30 mouse cellular contexts compared by ENCODE assay signal in genomic region chr2:125125824-125126223, GRCm38 (mm10). TPM values are rescaled to one million over a fixed set of nuclear protein-coding genes. Genes with fewer than 3 reads are reported as not detected.
DNase-seq lines count a peak whose midpoint lies in the region; ATAC-seq and TF ChIP-seq lines count a peak whose summit lies in the region.
"Had no signal": no experiment of that assay in that cellular context is flagged by ENCODE, and none has a peak within 500 bp of the region (broad histone marks: within the 10 kb centered on the region; RNA-seq: fewer than 3 reads in every experiment).

No protein-coding gene starts in this region.

- 44% methylated on average over 4 of the region's 4 CpGs for WGBS in kidney, embryonic 15.5 days

- ATAC-seq in megakaryocyte-erythroid progenitor cell, adult 5-6 weeks (replicated peaks; ENCODE audit: low FRiP score, low TSS enrichment, poor library complexity, severe bottlenecking): peak; percentile 30; the same call in 1 of the 2 replicates
- ATAC-seq in kidney, embryonic 15.5 days (replicated peaks; ENCODE audit: low FRiP score): no peak
- ATAC-seq: forebrain, embryonic 14.5 days; forebrain, postnatal 0 days had no signal

- no peak for TF ChIP-seq CTCF in E14TG2a.4 (conservative IDR thresholded peaks at IDR 0.05; ENCODE audit: low read length)

- no peaks in the 10 kb centered on the region; the same call in 1 of the 2 replicates for H3K27me3 ChIP-seq in E14TG2a.4 (ENCODE audit: insufficient read depth, low read length)
- peaks cover 4% of the 10 kb centered on the region; the same call in 1 of the 2 replicates for H3K27me3 ChIP-seq in kidney, embryonic 15.5 days
- H3K27me3 ChIP-seq: embryonic facial prominence, embryonic 12.5 days; embryonic facial prominence, embryonic 15.5 days; heart, embryonic 13.5 days; hindbrain, embryonic 12.5 days; hindbrain, embryonic 15.5 days had no signal

- H3K27ac ChIP-seq in kidney, embryonic 15.5 days: no peak overlapping the region
- H3K27ac ChIP-seq: embryonic facial prominence, embryonic 12.5 days; embryonic facial prominence, embryonic 15.5 days; gastrocnemius, adult 2 months; heart, adult 2 months; heart, embryonic 10.5 days; heart, embryonic 13.5 days; hindbrain, embryonic 12.5 days; hindbrain, embryonic 15.5 days had no signal

- H3K4me3 ChIP-seq in E14TG2a.4 (replicated peaks; ENCODE audit: low read length): peak overlapping the region; percentile 43; the same call in 1 of the 2 replicates
- H3K4me3 ChIP-seq in kidney, embryonic 15.5 days (replicated peaks): no peak overlapping the region
- H3K4me3 ChIP-seq: embryonic facial prominence, embryonic 12.5 days; embryonic facial prominence, embryonic 15.5 days; gastrocnemius, adult 2 months; heart, adult 2 months; heart, embryonic 10.5 days; heart, embryonic 13.5 days; hindbrain, embryonic 12.5 days; hindbrain, embryonic 15.5 days had no signal

- H3K9ac ChIP-seq in kidney, embryonic 15.5 days: no peak overlapping the region
- H3K9ac ChIP-seq: embryonic facial prominence, embryonic 12.5 days; embryonic facial prominence, embryonic 15.5 days; forebrain, postnatal 0 days; heart, embryonic 13.5 days; hindbrain, embryonic 12.5 days; hindbrain, embryonic 15.5 days had no signal

- DNase-seq in 416B (ENCODE audit: low read depth): peak; percentile 8
- peak; percentile 32 for DNase-seq in R1 (ENCODE audit: low read depth, low spot score)
- DNase-seq in ovary, postnatal 36 days (ENCODE audit: low spot score): no peak
- DNase-seq: adrenal gland, postnatal 10 days; adrenal gland, postnatal 36 days; cerebellum, adult 18-20 months; cerebellum, adult 9-10 months; cerebellum, postnatal 14 days; forebrain, postnatal 0 days; gastrocnemius, adult 2 months; gastrocnemius, postnatal 14 days; heart, adult 2 months; heart, postnatal 14 days had no signal

- H3K4me2 ChIP-seq in kidney, embryonic 15.5 days: no peak overlapping the region
- H3K4me2 ChIP-seq: embryonic facial prominence, embryonic 12.5 days; embryonic facial prominence, embryonic 15.5 days; heart, embryonic 13.5 days; hindbrain, embryonic 12.5 days; hindbrain, embryonic 15.5 days had no signal

- peaks cover 40% of the 10 kb centered on the region for H3K4me1 ChIP-seq in E14TG2a.4 (replicated peaks; ENCODE audit: low read depth, low read length)
- peaks cover 14% of the 10 kb centered on the region for H3K4me1 ChIP-seq in kidney, embryonic 15.5 days
- H3K4me1 ChIP-seq: embryonic facial prominence, embryonic 15.5 days had no signal

- H3K36me3 ChIP-seq in E14TG2a.4 (ENCODE audit: insufficient read depth, low read length): peaks cover 10% of the 10 kb centered on the region; the same call in 1 of the 2 replicates
- no peaks in the 10 kb centered on the region for H3K36me3 ChIP-seq in kidney, embryonic 15.5 days
- H3K36me3 ChIP-seq: embryonic facial prominence, embryonic 12.5 days; embryonic facial prominence, embryonic 15.5 days; heart, embryonic 10.5 days; heart, embryonic 13.5 days; hindbrain, embryonic 12.5 days; hindbrain, embryonic 15.5 days had no signal

- no peaks in the 10 kb centered on the region for H3K9me3 ChIP-seq in E14TG2a.4 (ENCODE audit: low read length)
- H3K9me3 ChIP-seq in kidney, embryonic 15.5 days (replicated peaks): no peaks in the 10 kb centered on the region
- H3K9me3 ChIP-seq: embryonic facial prominence, embryonic 12.5 days; embryonic facial prominence, embryonic 15.5 days; G1E; heart, embryonic 10.5 days; heart, embryonic 13.5 days; hindbrain, embryonic 12.5 days; hindbrain, embryonic 15.5 days had no signal

RNA-seq across cellular contexts. Expression of gene Myef2, which starts 2.4 kb away (rescaled TPM):
- 37.6 and 45.8 TPM in 2 replicates for total RNA-seq in megakaryocyte-erythroid progenitor cell, adult 5-6 weeks (2014; fragmentation: Nextera tagmentation)
- total RNA-seq in megakaryocyte-erythroid progenitor cell, adult 5-6 weeks (2017): 85.6 and 86.1 TPM in 2 replicates
- polyA plus RNA-seq in kidney, embryonic 15.5 days (2015; fragmentation: Nextera tagmentation; extraction: Ambion mirVana): 108 and 110 TPM in 2 replicates

RNA-seq across cellular contexts. Expression of gene Ctxn2, which starts 10.7 kb away (rescaled TPM):
- total RNA-seq in megakaryocyte-erythroid progenitor cell, adult 5-6 weeks (2014; fragmentation: Nextera tagmentation): not detected in 2 replicates
- not detected in 2 replicates for total RNA-seq in megakaryocyte-erythroid progenitor cell, adult 5-6 weeks (2017)
- not detected in 2 replicates for polyA plus RNA-seq in kidney, embryonic 15.5 days (2015; fragmentation: Nextera tagmentation; extraction: Ambion mirVana)
- total RNA-seq: adrenal gland, adult 18-20 months; adrenal gland, postnatal 36 days; G1E; gastrocnemius, adult 2 months; gastrocnemius, postnatal 14 days; heart, adult 2 months; heart, postnatal 14 days; hematopoietic stem cell, adult 5-6 weeks had no signal
- polyA plus RNA-seq: embryonic facial prominence, embryonic 12.5 days; embryonic facial prominence, embryonic 15.5 days; forebrain, embryonic 11.5 days; G1E; gonadal fat pad, adult 2 months; heart, adult 2 months; heart, embryonic 10.5 days; heart, embryonic 13.5 days; heart, embryonic 16.5 days; intestine, embryonic 14.5 days had no signal

RNA-seq across cellular contexts. Expression of gene Slc12a1, which starts 26.5 kb away (rescaled TPM):
- total RNA-seq in megakaryocyte-erythroid progenitor cell, adult 5-6 weeks (2014; fragmentation: Nextera tagmentation): 0.22 TPM in 1 of 2 replicates, not detected in the other
- 0.11 TPM in 1 of 2 replicates, not detected in the other for total RNA-seq in megakaryocyte-erythroid progenitor cell, adult 5-6 weeks (2017)
- 38.0 and 41.3 TPM in 2 replicates for polyA plus RNA-seq in kidney, embryonic 15.5 days (2015; fragmentation: Nextera tagmentation; extraction: Ambion mirVana)
- total RNA-seq: adrenal gland, adult 18-20 months; adrenal gland, postnatal 10 days; adrenal gland, postnatal 36 days; gastrocnemius, adult 2 months; gastrocnemius, postnatal 14 days; heart, adult 2 months; heart, postnatal 14 days; hematopoietic stem cell, adult 5-6 weeks had no signal
- polyA plus RNA-seq: embryonic facial prominence, embryonic 15.5 days; forebrain, embryonic 11.5 days; forebrain, embryonic 14.5 days; G1E; gonadal fat pad, adult 2 months; heart, adult 2 months; heart, embryonic 10.5 days; heart, embryonic 13.5 days; heart, embryonic 16.5 days; intestine, embryonic 14.5 days had no signal

RNA-seq across cellular contexts. Expression of gene Slc24a5, which starts 57.9 kb away (rescaled TPM):
- not detected in 2 replicates for total RNA-seq in megakaryocyte-erythroid progenitor cell, adult 5-6 weeks (2014; fragmentation: Nextera tagmentation)
- 0.69 and 1.8 TPM in 2 replicates for total RNA-seq in megakaryocyte-erythroid progenitor cell, adult 5-6 weeks (2017)
- polyA plus RNA-seq in kidney, embryonic 15.5 days (2015; fragmentation: Nextera tagmentation; extraction: Ambion mirVana): 2.2 and 2.5 TPM in 2 replicates
- total RNA-seq: adrenal gland, postnatal 36 days; forebrain, postnatal 0 days; gastrocnemius, adult 2 months; gastrocnemius, postnatal 14 days had no signal
- polyA plus RNA-seq: G1E had no signal
